Mouse (Mus musculus) left cerebral cortex, adult 9 months (tissue): ENCODE measurements at regions not wholly inside any gene's neighbourhood (a gene's known extent, or its start where the extent isn't known, plus 50 kb on each side); places are given as distances from the start of the nearest gene placed in this dataset.
"Not testable (repeated sequence)": the region's sequence is repeated elsewhere in the genome, so short reads cannot be mapped to it uniquely, and the experiment has no call there.

ENCODE experiments used
- DNase-seq, 2 experiments: peaks; one replicate each; pipeline ENCODE4 v3.0.0; 2022; ENCODE audit warnings: low spot score in 2 of 2

GRCm38 (mm10) chr5:77816759-77817280, 409.0 kb upstream of the Igfbp7 start:
- DNase-seq: no peak

GRCm38 (mm10) chr5:77809844-77810243, 402.0 kb upstream of the Igfbp7 start:
- DNase-seq: no peak

GRCm38 (mm10) chr5:77807726-77808125, 399.9 kb upstream of the Igfbp7 start:
- DNase-seq: peak; percentile 11 to 78

- DNase-seq: no peak
Measured at GRCm38 (mm10) chr5:77806334-77807157, 398.7 kb upstream of the Igfbp7 start.

- no peak for DNase-seq
Measured at GRCm38 (mm10) chr5:77805796-77806195, 398.0 kb upstream of the Igfbp7 start.

GRCm38 (mm10) chr5:77805303-77805702, 397.5 kb upstream of the Igfbp7 start:
- no peak for DNase-seq

GRCm38 (mm10) chr5:77804113-77804512, 396.3 kb upstream of the Igfbp7 start:
- DNase-seq: no peak

GRCm38 (mm10) chr5:77803562-77803961, 395.7 kb upstream of the Igfbp7 start:
- DNase-seq: peak in 1 of 2 experiments; percentile 71

GRCm38 (mm10) chr5:77796960-77797359, 389.1 kb upstream of the Igfbp7 start:
- DNase-seq: no peak

- no peak for DNase-seq
Measured at GRCm38 (mm10) chr5:77795766-77796165, 387.9 kb upstream of the Igfbp7 start.

- no peak for DNase-seq
Measured at GRCm38 (mm10) chr5:77783953-77784352, 376.1 kb upstream of the Igfbp7 start.

GRCm38 (mm10) chr5:77762426-77763042, 354.7 kb upstream of the Igfbp7 start:
- DNase-seq: no peak

- DNase-seq: no peak
Measured at GRCm38 (mm10) chr5:77762013-77762412, 354.2 kb upstream of the Igfbp7 start.

- DNase-seq: no peak
Measured at GRCm38 (mm10) chr5:77748933-77749332, 341.1 kb upstream of the Igfbp7 start.

GRCm38 (mm10) chr5:77746604-77747003, 338.8 kb upstream of the Igfbp7 start:
- DNase-seq: no peak

GRCm38 (mm10) chr5:77743467-77743866, 335.6 kb upstream of the Igfbp7 start:
- no peak for DNase-seq

- DNase-seq: not testable (repeated sequence)
Measured at GRCm38 (mm10) chr5:77730286-77730685, 322.4 kb upstream of the Igfbp7 start.

- DNase-seq: no peak
Measured at GRCm38 (mm10) chr5:77681592-77681991, 273.8 kb upstream of the Igfbp7 start.

GRCm38 (mm10) chr5:77672073-77672924, 264.5 kb upstream of the Igfbp7 start:
- DNase-seq: no peak

- peak in 1 of 2 experiments; percentile 15 for DNase-seq
Measured at GRCm38 (mm10) chr5:77663096-77663495, 255.3 kb upstream of the Igfbp7 start.

GRCm38 (mm10) chr5:77659016-77659415, 251.2 kb upstream of the Igfbp7 start:
- DNase-seq: no peak

GRCm38 (mm10) chr5:77644651-77645050, 236.8 kb upstream of the Igfbp7 start:
- no peak for DNase-seq
